Mouse (Mus musculus) kidney, adult 2 months (tissue): ENCODE measurements around the gene H2-DMb1.

Source experiments
- CTCF ChIP-seq: fragments of 200-500 bp; conservative IDR thresholded peaks from 2 replicates; pipeline ENCODE4 v1.5.1; 2011; ENCODE audit warnings: low read depth, mild to moderate bottlenecking, control low read depth, low read length, moderate library complexity, mixed read lengths; ENCODE audit not compliant: insufficient read depth, insufficient read length
- POLR2A ChIP-seq: fragments of 200-500 bp; IDR thresholded peaks from one replicate; pipeline ENCODE4 v1.6.1; 2011; ENCODE audit warnings: low read depth, low read length, control low read depth

DNA sequence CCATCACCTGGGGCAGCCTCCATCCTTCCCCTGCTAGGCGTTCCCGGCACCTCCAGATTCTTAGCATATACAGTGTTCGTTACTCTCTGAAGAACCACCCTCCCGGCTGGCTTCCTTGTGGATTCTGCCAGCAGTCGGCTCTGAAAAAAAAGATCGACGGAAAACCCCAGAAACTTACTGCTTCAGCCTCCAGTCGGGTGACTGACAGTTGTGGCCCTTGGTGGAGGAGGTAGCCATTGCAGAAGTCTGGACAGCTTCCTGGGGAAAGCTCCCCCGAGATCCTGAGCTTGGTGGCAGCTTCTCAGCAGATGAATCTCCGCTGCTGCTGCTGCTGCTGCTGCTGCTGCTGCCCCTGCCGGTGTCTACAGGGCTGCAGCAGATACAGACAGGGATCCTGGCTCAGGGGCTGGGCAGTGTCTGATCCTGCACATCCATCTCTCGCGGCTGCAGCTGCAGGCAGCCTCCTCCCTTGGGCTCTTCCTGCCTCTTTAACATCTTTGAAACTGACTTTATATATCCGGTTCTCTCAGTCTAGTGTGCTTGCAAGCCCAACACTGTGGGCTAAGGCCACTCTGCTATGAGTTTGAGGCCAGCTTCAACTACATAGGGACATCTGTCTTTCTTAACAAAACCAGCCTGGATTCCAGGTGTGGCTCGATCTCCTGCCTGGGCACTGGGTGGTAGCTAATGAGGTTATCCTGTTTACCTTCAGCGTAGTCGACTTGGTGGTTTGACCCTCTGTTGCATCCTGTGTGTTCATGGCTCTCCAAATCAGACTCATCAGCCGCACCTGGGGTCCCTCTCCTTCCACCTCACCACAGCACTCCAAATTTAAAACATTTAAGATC lies 23.7 kb upstream of the H2-DMb1 start:
- no peak for TF ChIP-seq POLR2A
- TF ChIP-seq CTCF, result no peak
